Comparison of ENCODE assay signal across 30 mouse cellular contexts in the genomic region with DNA sequence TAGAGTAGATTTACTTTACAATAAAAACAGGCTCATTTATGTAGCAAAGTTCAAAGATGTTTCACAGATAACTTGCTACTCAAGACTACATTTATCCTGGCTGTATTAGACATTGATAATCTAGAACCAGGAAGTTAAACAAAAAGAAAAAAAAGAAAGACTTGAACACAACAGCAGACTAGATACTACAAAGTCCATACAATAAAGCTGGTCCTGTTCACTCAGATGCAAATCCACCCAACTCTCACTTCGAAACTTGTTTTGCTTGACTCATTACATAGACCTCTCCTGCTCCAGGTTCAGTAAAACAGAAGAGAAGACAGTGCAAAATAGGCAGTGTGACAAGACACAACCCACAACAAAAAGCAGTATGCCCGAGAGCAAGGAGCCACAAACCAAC. TPM values are rescaled to one million over a fixed set of nuclear protein-coding genes. Genes with fewer than 3 reads are reported as not detected.
DNase-seq lines count a peak whose midpoint lies in the region; ATAC-seq and TF ChIP-seq lines count a peak whose summit lies in the region.
"Had no signal": no experiment of that assay in that cellular context is flagged by ENCODE, and none has a peak within 500 bp of the region (broad histone marks: within the 10 kb centered on the region; RNA-seq: fewer than 3 reads in every experiment).

No protein-coding gene starts in this region.

- no peak overlapping the region for H3K4me3 ChIP-seq in heart, adult 2 months
- H3K4me3 ChIP-seq in ES-Bruce4 (ENCODE audit: low read depth, low read length): no peak overlapping the region
- no peak overlapping the region for H3K4me3 ChIP-seq in intestine, embryonic 16.5 days (ENCODE audit: low read length)
- H3K4me3 ChIP-seq in midbrain, embryonic 13.5 days (replicated peaks): no peak overlapping the region
- H3K4me3 ChIP-seq: embryonic facial prominence, embryonic 13.5 days; forebrain, embryonic 10.5 days; forebrain, embryonic 15.5 days; gastrocnemius, adult 2 months; heart, embryonic 13.5 days; limb, embryonic 12.5 days; liver, embryonic 15.5 days; lung, embryonic 15.5 days; myocyte; neural tube, embryonic 13.5 days; stomach, embryonic 15.5 days had no signal

- no peak for TF ChIP-seq EP300 in heart, adult 2 months (IDR thresholded peaks at IDR 0.05; ENCODE audit: insufficient read depth, low read depth, low read length)
- no peak for TF ChIP-seq EP300 in ES-Bruce4 (IDR thresholded peaks at IDR 0.05; ENCODE audit: insufficient read depth, low read depth, low read length)

- intact Hi-C loops in heart, adult 2 months (cut with DNase I): loop anchor here (5.0 kb wide), 1 partner anchor 43 kb away; no protein-coding TSS in a partner anchor

- H3K36me3 ChIP-seq in heart, adult 2 months (ENCODE audit: control insufficient read depth, insufficient read depth, low read length): peaks cover 2% of the 10 kb centered on the region
- H3K36me3 ChIP-seq in ES-Bruce4 (ENCODE audit: control insufficient read depth, insufficient read depth, low read length, poor library complexity, severe bottlenecking): no peaks in the 10 kb centered on the region
- H3K36me3 ChIP-seq in intestine, embryonic 16.5 days (ENCODE audit: control insufficient read depth, insufficient read depth, low read length): no peaks in the 10 kb centered on the region
- no peaks in the 10 kb centered on the region for H3K36me3 ChIP-seq in midbrain, embryonic 13.5 days
- H3K36me3 ChIP-seq: embryonic facial prominence, embryonic 13.5 days; forebrain, embryonic 15.5 days; heart, embryonic 13.5 days; limb, embryonic 12.5 days; liver, embryonic 15.5 days; lung, embryonic 15.5 days; neural tube, embryonic 13.5 days; stomach, embryonic 15.5 days had no signal

- H3K4me2 ChIP-seq in intestine, embryonic 16.5 days (ENCODE audit: low read depth, low read length): no peak overlapping the region
- H3K4me2 ChIP-seq in midbrain, embryonic 13.5 days (replicated peaks): no peak overlapping the region
- H3K4me2 ChIP-seq: embryonic facial prominence, embryonic 13.5 days; forebrain, embryonic 15.5 days; heart, embryonic 13.5 days; hindbrain, embryonic 14.5 days; limb, embryonic 12.5 days; liver, embryonic 15.5 days; lung, embryonic 15.5 days; midbrain, embryonic 11.5 days; neural tube, embryonic 13.5 days; stomach, embryonic 15.5 days had no signal

- peak; percentile 5 for DNase-seq in heart, adult 11 months
- DNase-seq in heart, adult 2 months: no peak
- no peak for DNase-seq in left cerebral cortex, adult 8-10 months (ENCODE audit: low spot score in 2 of 2)
- no peak for DNase-seq in cerebellum, adult 9-10 months
- DNase-seq: adrenal gland, postnatal 10 days; cerebellum, adult 9-11 months; embryo, embryonic 11 days; gastrocnemius, adult 2 months; gastrocnemius, postnatal 36 days; heart, postnatal 10 days; kidney, adult 8-10 months; lung, postnatal 36 days; right cerebral cortex, postnatal 4 days had no signal

- peaks cover 5% of the 10 kb centered on the region for H3K4me1 ChIP-seq in heart, adult 2 months (ENCODE audit: control insufficient read depth, insufficient read depth, low read length)
- peaks cover 2% of the 10 kb centered on the region for H3K4me1 ChIP-seq in ES-Bruce4 (ENCODE audit: control insufficient read depth, insufficient read depth, low read length)
- peaks cover 13% of the 10 kb centered on the region for H3K4me1 ChIP-seq in intestine, embryonic 16.5 days (ENCODE audit: control insufficient read depth, insufficient read depth, low read length)
- peaks cover 26% of the 10 kb centered on the region for H3K4me1 ChIP-seq in midbrain, embryonic 13.5 days (replicated peaks)

- TF ChIP-seq POLR2A in heart, adult 2 months (IDR thresholded peaks at IDR 0.05; ENCODE audit: insufficient read depth, low read depth, low read length): no peak
- no peak for TF ChIP-seq POLR2A in ES-Bruce4 (IDR thresholded peaks at IDR 0.05; ENCODE audit: insufficient read depth, low read length)

- peak; percentile 64 for ATAC-seq in intestine, embryonic 16.5 days
- no peak for ATAC-seq in midbrain, embryonic 13.5 days
- ATAC-seq: forebrain, embryonic 15.5 days; inflammation-experienced regulatory T-cells, adult 6 months had no signal

- no peak overlapping the region for H3K27ac ChIP-seq in heart, adult 2 months
- H3K27ac ChIP-seq in ES-Bruce4 (ENCODE audit: insufficient read depth, low read length): peak overlapping the region; percentile 92
- peak overlapping the region; percentile 60 for H3K27ac ChIP-seq in intestine, embryonic 16.5 days (ENCODE audit: low read length)
- H3K27ac ChIP-seq in midbrain, embryonic 13.5 days: no peak overlapping the region
- H3K27ac ChIP-seq: embryonic facial prominence, embryonic 13.5 days; forebrain, embryonic 10.5 days; forebrain, embryonic 15.5 days; hindbrain, embryonic 14.5 days; kidney, postnatal 0 days; limb, embryonic 12.5 days; liver, embryonic 15.5 days; lung, embryonic 15.5 days; neural tube, embryonic 13.5 days; stomach, embryonic 15.5 days had no signal

- no peak for TF ChIP-seq CTCF in heart, adult 2 months (IDR thresholded peaks at IDR 0.05)
- no peak for TF ChIP-seq CTCF in ES-Bruce4 (IDR thresholded peaks at IDR 0.05; ENCODE audit: low read depth, low read length)

- peaks cover 11% of the 10 kb centered on the region for H3K79me2 ChIP-seq in heart, adult 2 months (replicated peaks; ENCODE audit: control insufficient read depth, insufficient read depth, low read length)

- H3K27me3 ChIP-seq in heart, adult 2 months (ENCODE audit: control insufficient read depth, insufficient read depth, low read length): no peaks in the 10 kb centered on the region
- no peaks in the 10 kb centered on the region for H3K27me3 ChIP-seq in ES-Bruce4 (ENCODE audit: control insufficient read depth, insufficient read depth, low read length, poor library complexity, severe bottlenecking)
- no peaks in the 10 kb centered on the region for H3K27me3 ChIP-seq in intestine, embryonic 16.5 days (replicated peaks; ENCODE audit: control insufficient read depth, insufficient read depth, low read length)
- no peaks in the 10 kb centered on the region for H3K27me3 ChIP-seq in midbrain, embryonic 13.5 days
- H3K27me3 ChIP-seq: embryonic facial prominence, embryonic 13.5 days; forebrain, embryonic 15.5 days; heart, embryonic 13.5 days; limb, embryonic 12.5 days; liver, embryonic 15.5 days; lung, embryonic 15.5 days; neural tube, embryonic 13.5 days; stomach, embryonic 15.5 days had no signal

- H3K9ac ChIP-seq in heart, adult 2 months (ENCODE audit: low read depth, low read length): no peak overlapping the region
- 0 out of 2 replicates have a peak overlapping the region, but pooled peaks have one; percentile 32 for H3K9ac ChIP-seq in ES-Bruce4 (ENCODE audit: low read depth, poor library complexity, severe bottlenecking)
- H3K9ac ChIP-seq in intestine, embryonic 16.5 days (ENCODE audit: low read depth, low read length): no peak overlapping the region
- H3K9ac ChIP-seq in midbrain, embryonic 13.5 days (replicated peaks): no peak overlapping the region
- H3K9ac ChIP-seq: embryonic facial prominence, embryonic 13.5 days; forebrain, embryonic 15.5 days; heart, embryonic 13.5 days; hindbrain, embryonic 14.5 days; limb, embryonic 12.5 days; liver, embryonic 15.5 days; lung, embryonic 15.5 days; neural tube, embryonic 13.5 days; stomach, embryonic 15.5 days had no signal

- 84% methylated on average over 2 of the region's 2 CpGs for WGBS in heart, adult 2 months
- WGBS in intestine, embryonic 16.5 days: 74% methylated on average over 2 of the region's 2 CpGs
- 91% methylated on average over 2 of the region's 2 CpGs for WGBS in midbrain, embryonic 13.5 days

- H3K9me3 ChIP-seq in ES-Bruce4 (replicated peaks; ENCODE audit: control insufficient read depth, insufficient read depth, low read length, poor library complexity, severe bottlenecking): no peaks in the 10 kb centered on the region
- no peaks in the 10 kb centered on the region for H3K9me3 ChIP-seq in intestine, embryonic 16.5 days (ENCODE audit: control insufficient read depth, low read length)
- no peaks in the 10 kb centered on the region; the same call in 1 of the 2 replicates for H3K9me3 ChIP-seq in midbrain, embryonic 13.5 days
- H3K9me3 ChIP-seq: embryonic facial prominence, embryonic 13.5 days; forebrain, embryonic 15.5 days; heart, embryonic 13.5 days; liver, embryonic 15.5 days; lung, embryonic 15.5 days; neural tube, embryonic 13.5 days; stomach, embryonic 15.5 days had no signal

RNA-seq across cellular contexts. Expression of a gene that starts 5.1 kb away (rescaled TPM):
- 10 to 100 TPM; 77.7 to 80.1 TPM for total RNA-seq in heart, adult 2 months (2021)
- 24.1 and 38.2 TPM in 2 replicates for polyA plus RNA-seq in heart, adult 2 months (2012; rRNA removed)
- polyA plus RNA-seq in ES-Bruce4 (2011; ENCODE audit: insufficient read depth, insufficient read length, low read depth, missing spikeins): 213 and 223 TPM in 2 replicates
- 95.7 and 101 TPM in 2 replicates for polyA plus RNA-seq in intestine, embryonic 16.5 days (2015; fragmentation: Nextera tagmentation; extraction: Ambion mirVana)
- 146 and 156 TPM in 2 replicates for polyA plus RNA-seq in midbrain, embryonic 13.5 days (2015; fragmentation: Nextera tagmentation; extraction: Ambion mirVana)
- total RNA-seq in left cerebral cortex, adult 8-10 months (2022): 100 to 1,000 TPM; 139 to 152 (median 146) TPM

RNA-seq across cellular contexts. Expression of a gene that starts 40.2 kb away (rescaled TPM):
- total RNA-seq in heart, adult 2 months (2021): 10 to 100 TPM; 48.9 to 62.5 TPM
- polyA plus RNA-seq in heart, adult 2 months (2012; rRNA removed): 33.7 and 51.4 TPM in 2 replicates
- polyA plus RNA-seq in ES-Bruce4 (2011; ENCODE audit: insufficient read depth, insufficient read length, low read depth, missing spikeins): 92.7 and 103 TPM in 2 replicates
- 65.0 and 65.4 TPM in 2 replicates for polyA plus RNA-seq in intestine, embryonic 16.5 days (2015; fragmentation: Nextera tagmentation; extraction: Ambion mirVana)
- polyA plus RNA-seq in midbrain, embryonic 13.5 days (2015; fragmentation: Nextera tagmentation; extraction: Ambion mirVana): 39.6 and 46.4 TPM in 2 replicates
- 10 to 100 TPM; 22.5 to 27.2 (median 24.9) TPM for total RNA-seq in left cerebral cortex, adult 8-10 months (2022)

Comparison
In these comparisons a context has a peak if more than half of its experiments do, and no peak if none do; other contexts are left out.
1. H3K27ac ChIP-seq: peak in ES-Bruce4 (single experiment) and intestine, embryonic 16.5 days (single experiment); none in heart, adult 2 months (single experiment) and midbrain, embryonic 13.5 days (single experiment).